Mouse (Mus musculus) small intestine, adult 2 months (tissue): ENCODE results near the gene Anks4b. TPM values are rescaled to one million over a fixed set of nuclear protein-coding genes. Genes with fewer than 3 reads are reported as not detected.
A peak's percentile ranks its signal among the peaks of the same experiment; 100 is the strongest.

Source experiments
- H3K27ac ChIP-seq: fragments of 200-500 bp; 2 replicates; pipeline ENCODE4 v1.5.1; 2012; ENCODE audit warnings: low read depth, low read length, control low read depth, inconsistent platforms; ENCODE audit not compliant: insufficient read depth
- H3K27me3 ChIP-seq: fragments of 200-500 bp; 2 replicates; pipeline ENCODE4 v1.6.1; 2012; ENCODE audit warnings: mild to moderate bottlenecking, moderate library complexity, low read length, inconsistent platforms; ENCODE audit not compliant: control insufficient read depth, insufficient read depth
- H3K36me3 ChIP-seq: fragments of 200-500 bp; 2 replicates; pipeline ENCODE4 v1.6.1; 2012; ENCODE audit warnings: mild to moderate bottlenecking, low read length, control low read depth, inconsistent platforms; ENCODE audit not compliant: control insufficient read depth, insufficient read depth
- H3K4me1 ChIP-seq: fragments of 200-500 bp; 2 replicates; pipeline ENCODE4 v1.6.1; 2012; ENCODE audit warnings: low read length, inconsistent platforms, mixed read lengths; ENCODE audit not compliant: control insufficient read depth, insufficient read depth, insufficient read length
- H3K4me3 ChIP-seq: fragments of 200-500 bp; 2 replicates; pipeline ENCODE4 v1.5.1; 2012; ENCODE audit warnings: low read depth, mild to moderate bottlenecking, control low read depth, inconsistent platforms, low read length, moderate library complexity
- CTCF ChIP-seq: fragments of 200-500 bp; IDR thresholded peaks from 2 replicates; pipeline ENCODE4 v1.5.1; 2012; ENCODE audit warnings: low read depth, mild to moderate bottlenecking, control low read depth, inconsistent platforms, low read length, moderate library complexity, mixed read lengths; ENCODE audit not compliant: insufficient replicate concordance, insufficient read length; ENCODE audit errors: extremely low read depth
- POLR2A ChIP-seq: fragments of 200-500 bp; IDR thresholded peaks from 2 replicates; pipeline ENCODE4 v1.6.1; 2012; ENCODE audit warnings: low read depth, mild to moderate bottlenecking, control low read depth, inconsistent platforms, low read length, moderate library complexity
- WGBS: fragments of 180-500 bp; shearing (Covaris S2); methylation state at CpG from one replicate; pipeline ENCODE4 v1.1.7; 2018; 5-methylcytosine and 5-hydroxymethylcytosine counted together
- polyA plus RNA-seq: library from polyadenylated mRNA; depleted of rRNA; stranded (reverse); fragments of >200 nt; gene quantifications from 2 replicates; pipeline ENCODE4 v1.2.3, GENCODE M21; 2012

Anks4b gene
- polyA plus RNA-seq, 1 experiment = 20.9 TPM

DNA sequence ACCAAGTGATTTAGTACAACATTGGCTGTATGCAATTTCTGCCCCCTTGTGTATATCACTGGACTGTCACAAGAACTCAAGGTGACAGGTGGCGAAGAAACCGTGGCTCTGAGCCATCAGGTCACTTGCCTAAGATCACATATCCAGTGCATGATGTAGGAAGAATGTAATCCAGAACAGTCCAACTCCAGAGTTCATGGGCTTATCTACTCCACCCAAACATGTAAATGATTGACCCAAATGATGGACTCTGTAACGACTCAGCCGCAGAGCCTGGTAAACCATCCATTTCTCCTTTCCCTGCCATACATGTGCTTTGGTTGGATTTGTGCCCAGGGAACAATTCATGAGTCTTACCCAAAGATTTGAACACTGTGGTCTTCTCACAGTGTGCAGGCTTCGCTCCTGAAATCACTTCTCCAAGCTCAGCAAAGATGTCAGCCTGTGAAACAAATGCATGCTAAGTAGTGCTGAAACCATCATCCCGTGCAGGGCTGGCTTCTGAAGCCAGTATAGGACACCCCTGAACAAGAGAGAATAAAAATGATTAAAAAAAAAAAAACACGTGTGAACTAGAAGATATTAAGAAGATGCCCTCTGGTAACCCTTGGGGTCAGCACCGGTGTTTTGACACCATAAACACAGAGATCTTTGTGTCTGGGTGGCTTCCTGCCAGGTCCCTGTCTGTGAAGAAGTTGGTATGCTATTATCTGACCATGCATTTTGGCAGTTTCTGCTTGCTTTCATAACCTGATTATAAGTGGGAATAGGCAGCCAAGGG, 15.9 kb downstream of the Anks4b start:
- Histone ChIP-seq H3K27ac (peak overlapping the region; percentile 80), H3K27me3 (no peaks in the 10 kb centered on the region), H3K4me3 (no peak overlapping the region), H3K4me1 (peaks cover 25% of the 10 kb centered on the region), H3K36me3 (peaks cover 7% of the 10 kb centered on the region)
- WGBS = 16% methylated on average over 8 of the region's 8 CpGs
- TF ChIP-seq CTCF (no peak), POLR2A (no peak)

- WGBS = 15% methylated on average over 8 of the region's 8 CpGs
- TF ChIP-seq CTCF (no peak), POLR2A (no peak)
Measured at GRCm38 (mm10) chr7:120190150-120190665, 16.6 kb downstream of the Anks4b start.

GRCm38 (mm10) chr7:120192207-120192606, 18.5 kb downstream of the Anks4b start:
- H3K27ac ChIP-seq = no peak overlapping the region
- TF ChIP-seq POLR2A (no peak), CTCF (no peak)
- no peaks in the 10 kb centered on the region for H3K36me3 ChIP-seq
- no peaks in the 10 kb centered on the region for H3K27me3 ChIP-seq
- 57% methylated on average over 3 of the region's 3 CpGs for WGBS
- H3K4me3 ChIP-seq = no peak overlapping the region
- H3K4me1 ChIP-seq = peaks cover 15% of the 10 kb centered on the region

More at GRCm38 (mm10) chr7:120190150-120190665, 16.6 kb downstream of the Anks4b start:
- H3K27me3 ChIP-seq = no peaks in the 10 kb centered on the region
- H3K27ac ChIP-seq = peak overlapping the region; percentile 80
- H3K36me3 ChIP-seq = peaks cover 4% of the 10 kb centered on the region
- no peak overlapping the region for H3K4me3 ChIP-seq
- peaks cover 25% of the 10 kb centered on the region for H3K4me1 ChIP-seq

- TF ChIP-seq POLR2A (no peak), CTCF (no peak)
- 85% methylated on average over 6 of the region's 6 CpGs for WGBS
Measured at GRCm38 (mm10) chr7:120192816-120193215, 19.2 kb downstream of the Anks4b start.

DNA sequence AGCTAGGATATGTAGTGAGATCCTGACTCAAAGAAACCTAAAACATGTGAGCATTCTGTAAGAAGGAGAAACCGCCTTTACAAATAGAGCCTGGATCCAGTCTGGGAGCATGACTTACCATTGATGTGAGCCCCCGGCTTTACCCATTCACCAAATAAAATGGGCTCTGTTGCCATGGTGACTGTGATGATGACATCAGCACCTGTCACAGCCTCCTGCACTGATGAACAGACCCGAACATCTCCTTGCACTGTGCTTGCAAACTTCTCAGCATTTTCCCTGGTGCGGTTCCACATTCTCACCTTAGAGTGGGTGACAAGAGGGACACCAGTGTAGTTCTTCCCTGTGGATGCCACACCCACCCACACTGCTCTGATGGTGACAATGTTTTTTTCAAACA, 21.5 kb downstream of the Anks4b start:
- no peaks in the 10 kb centered on the region for H3K27me3 ChIP-seq
- no peak overlapping the region for H3K27ac ChIP-seq
- H3K4me1 ChIP-seq = peaks cover 6% of the 10 kb centered on the region; the same call in 1 of the 2 replicates
- no peak overlapping the region for H3K4me3 ChIP-seq
- WGBS = 88% methylated on average over 4 of the region's 4 CpGs
- no peak for TF ChIP-seq POLR2A
- no peak for TF ChIP-seq CTCF
- no peaks in the 10 kb centered on the region for H3K36me3 ChIP-seq

More at GRCm38 (mm10) chr7:120192816-120193215, 19.2 kb downstream of the Anks4b start:
- H3K27me3 ChIP-seq = no peaks in the 10 kb centered on the region
- H3K27ac ChIP-seq = no peak overlapping the region
- H3K36me3 ChIP-seq = no peaks in the 10 kb centered on the region
- peaks cover 15% of the 10 kb centered on the region for H3K4me1 ChIP-seq
- H3K4me3 ChIP-seq = no peak overlapping the region

- Histone ChIP-seq H3K4me3 (peak overlapping the region; percentile 52), H3K36me3 (no peaks in the 10 kb centered on the region), H3K27ac (no peak overlapping the region), H3K4me1 (peaks cover 8% of the 10 kb centered on the region), H3K27me3 (no peaks in the 10 kb centered on the region)
- WGBS = 3% methylated on average over 14 of the region's 14 CpGs
- TF ChIP-seq CTCF (no peak), POLR2A (no peak)
Measured at GRCm38 (mm10) chr7:120201231-120201744, 27.6 kb downstream of the Anks4b start.

- 13% methylated on average over 26 of the region's 26 CpGs for WGBS
- TF ChIP-seq CTCF = no peak
- no peak for TF ChIP-seq POLR2A
- no peaks in the 10 kb centered on the region for H3K36me3 ChIP-seq
- peaks cover 8% of the 10 kb centered on the region for H3K4me1 ChIP-seq
- H3K27ac ChIP-seq = no peak within 1 kb of the TSS
- peak within 1 kb of the TSS; percentile 52 for H3K4me3 ChIP-seq
- no peaks in the 10 kb centered on the region for H3K27me3 ChIP-seq
Measured at GRCm38 (mm10) chr7:120201771-120202170, 28.1 kb downstream of the Anks4b start, which contains the start of gene Crym. Gene Crym, minus strand, starts transcription at chr7:120202111.
